Mouse (Mus musculus): ENCODE results near the gene Defa25.
"Not testable (repeated sequence)": the region's sequence is repeated elsewhere in the genome, so short reads cannot be mapped to it uniquely, and the experiment has no call there.

Defa25 gene

DNA sequence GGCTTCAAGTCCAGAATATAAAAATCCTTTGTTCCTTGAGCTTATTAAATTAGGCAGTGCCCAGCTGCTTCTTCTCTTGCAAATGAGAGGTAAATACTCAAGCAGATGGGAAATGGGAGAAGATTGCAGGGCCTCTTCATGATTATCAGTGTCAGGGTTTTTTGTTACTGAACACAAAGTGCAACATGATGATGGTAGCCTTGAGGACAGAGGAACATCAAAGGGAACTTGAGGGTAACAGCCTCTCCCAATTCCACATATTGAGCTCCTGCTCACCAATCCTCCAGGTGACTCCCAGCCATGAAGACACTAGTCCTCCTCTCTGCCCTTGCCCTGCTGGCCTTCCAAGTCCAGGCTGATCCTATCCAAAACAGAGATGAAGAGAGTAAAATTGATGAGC, at the start of gene Defa25:
Gene Defa25, plus strand, starts transcription at position 301 of the 400 bp plus-strand sequence.
- DNase-seq (ENCODE audit: low spot score): not testable (repeated sequence)

DNA sequence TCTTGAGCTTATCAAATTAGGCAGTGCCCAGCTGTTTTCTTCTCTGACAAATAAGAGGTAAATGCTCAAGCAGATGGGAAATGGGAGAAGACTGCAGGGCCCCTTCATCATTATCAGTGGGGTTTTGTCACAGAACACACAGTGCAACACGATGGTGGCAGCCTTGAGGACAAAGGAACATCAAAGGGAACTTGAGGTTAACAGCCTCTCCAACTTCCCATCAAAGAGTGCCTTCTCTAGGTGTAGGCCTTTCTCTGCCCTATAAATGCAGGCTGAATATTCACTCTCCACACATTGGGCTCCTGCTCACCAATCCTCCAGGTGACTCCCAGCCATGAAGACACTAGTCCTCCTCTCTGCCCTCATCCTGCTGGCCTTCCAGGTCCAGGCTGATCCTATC, 29.5 kb upstream of the Defa25 start, which contains the start of gene Defa23:
Gene Defa23, plus strand, starts transcription at position 301 of the 400 bp plus-strand sequence.
- not testable (repeated sequence) for DNase-seq (ENCODE audit: low spot score)

DNA sequence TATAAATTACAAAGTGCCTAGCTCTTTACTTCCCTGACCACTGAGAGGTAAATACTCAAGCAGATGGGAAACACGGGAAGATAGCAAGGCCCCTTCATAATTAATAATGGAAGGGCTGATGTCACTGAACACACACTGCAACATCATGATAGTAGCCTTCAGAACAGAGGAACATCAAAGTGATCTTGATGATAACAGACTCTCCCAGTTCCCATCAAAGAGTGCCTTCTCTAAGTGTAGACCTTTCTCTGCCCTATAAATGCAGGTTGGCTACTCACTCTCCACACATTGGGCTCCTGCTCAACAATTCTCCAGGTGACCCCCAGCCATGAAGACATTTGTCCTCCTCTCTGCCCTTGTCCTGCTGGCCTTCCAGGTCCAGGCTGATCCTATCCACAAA, 19.5 kb upstream of the Defa25 start, which contains the start of gene Defa35:
Gene Defa35, plus strand, starts transcription at position 301 of the 400 bp plus-strand sequence.
- DNase-seq (ENCODE audit: low spot score): not testable (repeated sequence)

DNA sequence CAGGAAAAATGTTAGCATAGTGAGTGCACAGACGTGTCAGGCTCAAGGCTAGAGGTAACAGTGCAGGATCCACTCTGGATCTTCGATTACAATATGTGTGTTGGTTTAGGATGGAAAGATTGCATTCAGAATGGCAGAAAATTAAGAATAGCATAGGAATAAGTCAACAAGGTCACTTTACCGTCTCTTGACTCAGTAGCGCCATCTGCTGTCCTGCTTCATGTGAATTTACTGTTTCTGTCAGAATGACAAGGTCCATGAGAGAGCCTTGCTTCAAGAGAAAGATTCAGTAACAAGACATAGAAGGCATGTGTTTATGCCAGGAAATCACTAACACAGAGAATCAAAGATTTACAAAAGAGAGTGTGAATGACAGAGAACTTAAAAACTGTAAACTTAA, 8.9 kb downstream of the Defa25 start:
- DNase-seq (ENCODE audit: low spot score): no peak

DNA sequence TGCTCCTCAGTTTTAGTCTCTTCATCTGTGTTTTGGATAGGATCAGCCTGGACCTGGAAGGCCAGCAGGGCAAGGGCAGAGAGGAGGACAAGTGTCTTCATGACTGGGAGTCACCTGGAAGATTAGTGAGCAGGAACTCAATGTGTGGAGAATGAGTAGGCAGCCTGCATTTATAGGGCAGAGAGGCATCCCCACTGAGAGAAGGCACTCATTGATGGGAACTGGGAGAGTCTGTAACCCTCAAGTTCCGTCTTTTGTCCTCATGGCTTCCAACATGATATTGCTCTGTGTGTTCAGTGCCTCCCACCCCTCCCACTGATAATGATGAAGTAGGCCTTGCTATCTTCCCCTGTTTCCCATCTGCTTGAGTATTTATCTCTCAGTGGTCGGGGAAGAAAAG, 11.7 kb downstream of the Defa25 start, which contains the start of gene Gm14851:
Gene Gm14851, minus strand, starts transcription at position 101 of the 400 bp plus-strand sequence.
- DNase-seq (ENCODE audit: low spot score): not testable (repeated sequence)

DNA sequence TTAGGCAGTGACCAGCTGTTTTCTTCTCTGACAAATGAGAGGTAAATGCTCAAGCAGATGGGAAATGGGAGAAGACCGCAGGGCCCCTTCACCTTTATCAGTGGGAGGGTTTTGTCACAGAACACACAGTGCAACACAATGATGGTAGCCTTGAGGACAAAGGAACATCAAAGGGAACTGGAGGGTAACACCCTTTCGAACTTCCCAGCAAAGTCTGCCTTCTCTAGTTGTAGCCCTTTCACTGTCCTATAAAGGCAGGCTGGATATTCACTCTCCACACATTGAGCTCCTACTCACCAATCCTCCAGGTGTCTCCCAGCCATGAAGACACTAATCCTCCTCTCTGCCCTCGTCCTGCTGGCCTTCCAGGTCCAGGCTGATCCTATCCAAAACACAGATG, 50.1 kb downstream of the Defa25 start, which contains the start of gene Defa30:
Gene Defa30, plus strand, starts transcription at position 301 of the 400 bp plus-strand sequence.
- DNase-seq (ENCODE audit: low spot score): not testable (repeated sequence)
